10 mouse cellular contexts compared by ENCODE assay signal in the genomic region with DNA sequence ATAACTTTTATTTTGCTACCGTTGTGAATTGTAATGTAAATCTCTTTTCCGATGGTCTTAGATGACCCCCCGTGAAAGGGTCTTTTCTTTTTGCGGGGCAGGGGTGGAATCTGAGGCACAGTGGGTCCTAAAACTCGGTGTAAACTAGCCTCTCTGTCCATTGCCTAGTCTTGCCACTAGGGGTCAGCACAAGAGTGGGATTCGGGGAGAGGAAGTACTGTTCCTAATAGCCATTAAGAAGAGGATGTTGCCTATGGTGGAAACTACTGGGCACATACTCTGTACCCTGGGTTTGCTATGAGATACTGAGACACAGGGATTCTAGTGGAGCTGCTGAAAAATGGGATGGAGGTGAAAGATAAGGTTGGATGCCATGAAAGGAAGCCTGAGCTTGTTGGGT. TPM values are rescaled to one million over a fixed set of nuclear protein-coding genes. Genes with fewer than 3 reads are reported as not detected.
DNase-seq lines count a peak whose midpoint lies in the region; ATAC-seq and TF ChIP-seq lines count a peak whose summit lies in the region.
"Had no signal": no experiment of that assay in that cellular context is flagged by ENCODE, and none has a peak within 500 bp of the region (broad histone marks: within the 10 kb centered on the region; RNA-seq: fewer than 3 reads in every experiment).

No protein-coding gene starts in this region.

- H3K9ac ChIP-seq in intestine, postnatal 0 days (ENCODE audit: low read depth, low read length), result no peak overlapping the region
- H3K9ac ChIP-seq in intestine, embryonic 15.5 days, result no peak overlapping the region
- H3K9ac ChIP-seq in forebrain, embryonic 14.5 days (ENCODE audit: low read length), result no peak overlapping the region
- H3K9ac ChIP-seq: embryonic facial prominence, embryonic 12.5 days had no signal

- H3K4me3 ChIP-seq in intestine, postnatal 0 days (ENCODE audit: low read depth, low read length), result no peak overlapping the region
- H3K4me3 ChIP-seq in intestine, embryonic 15.5 days (replicated peaks), result no peak overlapping the region
- no peak overlapping the region for H3K4me3 ChIP-seq in forebrain, embryonic 14.5 days (ENCODE audit: low read depth, low read length)
- H3K4me3 ChIP-seq: embryonic facial prominence, embryonic 12.5 days; myocyte had no signal

- no peaks in the 10 kb centered on the region for H3K27me3 ChIP-seq in intestine, postnatal 0 days (replicated peaks; ENCODE audit: control insufficient read depth, insufficient read depth, low read length)
- no peaks in the 10 kb centered on the region for H3K27me3 ChIP-seq in intestine, embryonic 15.5 days (replicated peaks)
- H3K27me3 ChIP-seq in forebrain, embryonic 14.5 days (replicated peaks; ENCODE audit: control insufficient read depth, insufficient read depth, low read length), result no peaks in the 10 kb centered on the region

- peak; percentile 84 for TF ChIP-seq CTCF in intestine, postnatal 0 days (IDR thresholded peaks at IDR 0.05; ENCODE audit: low read depth)

- 41% methylated on average over 6 of the region's 6 CpGs for WGBS in intestine, postnatal 0 days
- WGBS in intestine, embryonic 15.5 days, result 38% methylated on average over 6 of the region's 6 CpGs
- WGBS in forebrain, embryonic 14.5 days, result 56% methylated on average over 6 of the region's 6 CpGs

- H3K4me2 ChIP-seq in intestine, postnatal 0 days (replicated peaks; ENCODE audit: low read depth), result no peak overlapping the region
- no peak overlapping the region for H3K4me2 ChIP-seq in intestine, embryonic 15.5 days (replicated peaks)
- H3K4me2 ChIP-seq in forebrain, embryonic 14.5 days (ENCODE audit: low read length), result no peak overlapping the region
- H3K4me2 ChIP-seq: embryonic facial prominence, embryonic 12.5 days had no signal

- no peaks in the 10 kb centered on the region for H3K4me1 ChIP-seq in intestine, postnatal 0 days (replicated peaks; ENCODE audit: control insufficient read depth, insufficient read depth, low read length)
- H3K4me1 ChIP-seq in intestine, embryonic 15.5 days (replicated peaks), result no peaks in the 10 kb centered on the region
- no peaks in the 10 kb centered on the region for H3K4me1 ChIP-seq in forebrain, embryonic 14.5 days (ENCODE audit: control insufficient read depth, insufficient read depth, low read length)
- H3K4me1 ChIP-seq: embryonic facial prominence, embryonic 12.5 days had no signal

- DNase-seq in adrenal gland, postnatal 14 days, result peak; percentile 75
- peak; percentile 51 for DNase-seq in forebrain, embryonic 14.5 days (ENCODE audit: low spot score)
- DNase-seq in kidney, adult 18-20 months, result peak; percentile 67
- peak; percentile 49 for DNase-seq in left cerebral cortex, postnatal 4 days
- peak; percentile 46 for DNase-seq in urinary bladder, postnatal 25 days (ENCODE audit: low spot score)

- H3K9me3 ChIP-seq in intestine, postnatal 0 days (ENCODE audit: control insufficient read depth), result no peaks in the 10 kb centered on the region
- H3K9me3 ChIP-seq in intestine, embryonic 15.5 days, result no peaks in the 10 kb centered on the region
- no peaks in the 10 kb centered on the region for H3K9me3 ChIP-seq in forebrain, embryonic 14.5 days (replicated peaks; ENCODE audit: control insufficient read depth, low read length)
- H3K9me3 ChIP-seq: embryonic facial prominence, embryonic 12.5 days had no signal

- intact Hi-C loops in left cerebral cortex, postnatal 4 days (cut with DNase I), result no loop called here

- ATAC-seq in intestine, postnatal 0 days, result no peak
- ATAC-seq in intestine, embryonic 15.5 days, result no peak; the same call in 1 of the 2 replicates
- no peak for ATAC-seq in forebrain, embryonic 14.5 days
- ATAC-seq in monocyte, adult 5-6 weeks (replicated peaks; ENCODE audit: insufficient number of reproducible peaks, low FRiP score, low TSS enrichment, poor library complexity, severe bottlenecking), result peak; percentile 83

- no peak overlapping the region for H3K27ac ChIP-seq in intestine, postnatal 0 days (ENCODE audit: low read depth, low read length)
- H3K27ac ChIP-seq in intestine, embryonic 15.5 days, result no peak overlapping the region
- H3K27ac ChIP-seq in forebrain, embryonic 14.5 days (ENCODE audit: low read depth, low read length), result no peak overlapping the region
- H3K27ac ChIP-seq: embryonic facial prominence, embryonic 12.5 days had no signal

- H3K36me3 ChIP-seq in intestine, postnatal 0 days (ENCODE audit: control insufficient read depth, insufficient read depth), result no peaks in the 10 kb centered on the region
- no peaks in the 10 kb centered on the region for H3K36me3 ChIP-seq in intestine, embryonic 15.5 days
- H3K36me3 ChIP-seq in forebrain, embryonic 14.5 days (ENCODE audit: control insufficient read depth, insufficient read depth, low read length), result no peaks in the 10 kb centered on the region
- H3K36me3 ChIP-seq: embryonic facial prominence, embryonic 12.5 days had no signal

RNA-seq across cellular contexts. Expression of a gene that starts 13.5 kb away (rescaled TPM):
- 3.6 TPM in 2 replicates for polyA plus RNA-seq in intestine, postnatal 0 days (2015; fragmentation: Nextera tagmentation; extraction: Ambion mirVana)
- 7.3 and 7.5 TPM in 2 replicates for polyA plus RNA-seq in intestine, embryonic 15.5 days (2015; fragmentation: Nextera tagmentation; extraction: Ambion mirVana)
- 31.1 and 32.3 TPM in 2 replicates for total RNA-seq in adrenal gland, postnatal 14 days (2021)
- polyA plus RNA-seq in forebrain, embryonic 14.5 days (2014; fragmentation: Nextera tagmentation; extraction: Ambion mirVana), result 2.7 and 3.1 TPM in 2 replicates
- 1 to 10 TPM; 7.3 to 7.9 TPM for total RNA-seq in left cerebral cortex, postnatal 4 days (2021)
- 5.9 to 8.0 TPM (median 7.1 TPM) in 3 replicates for total RNA-seq in monocyte, adult 5-6 weeks (2017)

RNA-seq across cellular contexts. Expression of a gene that starts 53.5 kb away (rescaled TPM):
- 28.3 and 32.3 TPM in 2 replicates for polyA plus RNA-seq in intestine, postnatal 0 days (2015; fragmentation: Nextera tagmentation; extraction: Ambion mirVana)
- 25.4 and 25.8 TPM in 2 replicates for polyA plus RNA-seq in intestine, embryonic 15.5 days (2015; fragmentation: Nextera tagmentation; extraction: Ambion mirVana)
- total RNA-seq in adrenal gland, postnatal 14 days (2021), result 44.7 and 49.3 TPM in 2 replicates
- polyA plus RNA-seq in forebrain, embryonic 14.5 days (2014; fragmentation: Nextera tagmentation; extraction: Ambion mirVana), result 13.2 and 15.7 TPM in 2 replicates
- 10 to 100 TPM; 28.0 to 29.8 TPM for total RNA-seq in left cerebral cortex, postnatal 4 days (2021)
- total RNA-seq in monocyte, adult 5-6 weeks (2017), result 36.2 to 42.9 TPM (median 40.3 TPM) in 3 replicates
